Mouse (Mus musculus) naive thymus-derived CD4-positive, alpha-beta T cell, adult 2 months (primary cell): ENCODE measurements at regions not wholly inside any gene's neighbourhood (a gene's known extent, or its start where the extent isn't known, plus 50 kb on each side); places are given as distances from the start of the nearest gene placed in this dataset.
"Not testable (repeated sequence)": the region's sequence is repeated elsewhere in the genome, so short reads cannot be mapped to it uniquely, and the experiment has no call there.

Source experiments
- DNase-seq: peaks from one replicate; pipeline ENCODE4 v3.0.0-alpha.2; 2011; ENCODE audit warnings: low read depth

DNA sequence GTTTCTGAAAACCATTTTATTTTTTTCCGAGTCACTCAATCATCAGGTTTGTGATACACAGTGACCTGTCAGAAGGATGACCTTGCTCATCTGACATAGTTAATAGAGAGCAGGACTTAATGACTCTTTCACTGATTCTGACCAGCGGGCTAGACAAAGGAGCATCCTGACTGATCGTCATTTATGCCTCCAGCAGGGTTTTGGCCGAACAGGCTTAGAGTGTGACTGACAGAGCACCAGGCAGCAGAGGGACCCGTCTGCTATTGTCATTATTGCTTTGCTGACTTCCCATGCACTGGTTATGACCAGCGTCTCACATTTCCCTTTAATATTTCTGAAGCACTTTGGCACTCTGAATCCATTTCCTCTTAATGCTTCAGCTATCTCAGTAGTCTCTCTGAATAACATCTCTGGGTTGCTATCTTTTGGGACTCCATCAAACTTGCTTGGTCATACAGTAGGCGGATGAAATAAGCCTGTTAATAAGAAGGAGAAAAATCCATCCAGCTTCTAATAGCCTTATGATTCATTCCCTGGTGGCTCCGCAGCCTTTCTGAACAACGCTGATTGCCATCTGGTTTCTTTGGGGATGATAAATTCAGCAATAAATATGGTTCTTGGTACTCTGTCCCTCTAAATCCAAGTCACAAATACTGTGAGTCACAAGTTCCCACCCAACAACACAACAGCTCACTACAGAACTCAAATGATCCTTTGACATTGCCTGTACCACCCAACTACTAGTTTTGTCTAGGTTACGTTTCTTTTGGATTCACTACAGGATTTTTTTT lies 820.8 kb upstream of the Sox9 start:
- no peak for DNase-seq

DNA sequence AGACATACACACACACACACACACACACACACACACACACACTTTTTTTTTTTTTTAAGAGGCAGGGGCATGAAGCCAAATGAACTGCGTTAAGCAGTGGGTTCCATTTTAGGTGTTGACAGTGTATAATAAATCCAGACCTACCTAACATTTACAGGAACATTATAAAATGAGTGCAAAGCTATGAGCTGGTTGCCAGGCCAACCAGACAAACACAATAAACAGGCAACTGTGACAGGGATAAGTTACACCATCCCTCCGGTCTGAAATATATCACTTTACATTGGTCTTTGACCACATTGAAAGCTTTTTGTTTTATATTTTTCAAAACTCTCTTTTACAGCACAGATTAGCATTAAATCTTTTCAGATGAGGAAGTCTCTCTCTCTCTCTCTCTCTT lies 820.2 kb upstream of the Sox9 start:
- DNase-seq, result no peak

GRCm38 (mm10) chr11:111964066-111964465 lies 818.0 kb upstream of the Sox9 start:
- DNase-seq, result no peak

DNA sequence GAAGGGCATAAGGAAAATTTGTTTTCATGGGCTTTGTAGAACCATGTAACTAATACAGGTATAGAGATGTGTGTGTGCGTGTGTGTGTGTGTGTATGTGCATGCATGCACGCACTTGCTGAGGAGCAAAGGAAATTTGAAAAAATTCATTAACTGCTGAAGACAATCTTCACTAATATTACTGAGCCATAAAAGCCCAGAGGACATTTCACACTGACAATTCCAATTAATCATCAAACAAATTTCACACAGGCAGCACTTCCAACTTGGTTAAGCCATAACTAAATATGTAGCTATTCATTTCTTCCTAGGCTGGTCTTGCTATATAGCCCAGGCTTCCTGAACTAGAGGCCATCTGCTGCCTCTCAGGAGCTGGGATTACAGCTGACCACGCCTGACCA lies 815.6 kb upstream of the Sox9 start:
- DNase-seq, result no peak

DNA sequence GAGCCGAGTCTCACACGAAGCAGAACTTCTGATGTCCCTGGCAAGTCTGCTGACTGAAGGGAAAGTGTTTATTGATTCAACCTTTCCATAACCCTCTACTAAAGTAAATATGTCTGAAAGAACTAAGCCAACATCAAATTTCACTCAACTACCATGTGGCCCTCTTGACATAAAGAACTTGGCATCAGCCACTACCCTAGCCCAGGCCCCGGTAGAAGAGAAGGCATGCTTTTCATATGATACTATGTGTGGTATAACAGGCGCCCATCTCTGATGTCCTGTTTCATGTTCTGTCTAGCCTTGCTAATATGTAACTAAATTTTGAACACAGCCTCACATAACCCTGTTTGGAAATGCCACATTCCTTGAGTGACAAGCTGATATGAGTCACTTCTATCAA lies 811.0 kb upstream of the Sox9 start:
- DNase-seq, result no peak

GRCm38 (mm10) chr11:111978667-111979066 lies 803.4 kb upstream of the Sox9 start:
- no peak for DNase-seq

DNA sequence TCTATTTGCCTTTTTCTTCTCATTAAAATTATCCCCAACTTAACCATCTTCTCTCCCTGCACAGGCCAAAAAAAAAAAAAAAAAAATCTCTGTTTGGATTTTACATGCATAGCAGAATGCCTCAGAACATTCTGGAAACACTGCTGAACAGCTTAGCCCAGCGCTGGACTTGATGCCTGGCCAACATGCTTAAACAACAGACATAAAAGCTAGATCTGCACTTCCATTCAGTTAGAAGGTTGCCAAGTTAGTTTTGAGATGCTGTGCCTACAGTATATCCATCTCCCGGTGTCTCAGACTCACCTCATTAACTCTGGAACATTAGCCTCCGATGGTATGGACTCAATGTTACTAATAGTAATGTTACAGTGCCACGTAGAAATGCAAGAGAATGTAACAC lies 785.6 kb upstream of the Sox9 start:
- no peak for DNase-seq

DNA sequence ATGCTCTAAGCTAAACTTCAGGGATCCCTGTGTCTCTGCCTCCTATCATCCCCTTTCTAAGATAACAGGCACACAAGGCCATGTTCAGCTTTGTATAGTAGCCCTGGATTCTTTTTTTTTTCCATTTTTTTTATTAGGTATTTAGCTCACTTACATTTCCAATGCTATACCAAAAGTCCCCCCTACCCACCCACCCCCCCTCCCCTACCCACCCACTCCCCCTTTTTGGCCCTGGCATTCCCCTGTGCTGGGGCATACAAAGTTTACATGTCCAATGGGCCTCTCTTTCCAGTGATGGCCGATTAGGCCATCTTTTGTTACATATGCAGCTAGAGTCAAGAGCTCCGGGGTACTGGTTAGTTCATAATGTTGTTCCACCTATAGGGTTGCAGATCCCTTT lies 771.2 kb upstream of the Sox9 start:
- DNase-seq, result not testable (repeated sequence)

GRCm38 (mm10) chr11:112017906-112018305 lies 764.1 kb upstream of the Sox9 start:
- DNase-seq, result no peak

- DNase-seq, result no peak
These were observed 754.0 kb upstream of the Sox9 start for GRCm38 (mm10) chr11:112028031-112028430.

DNA sequence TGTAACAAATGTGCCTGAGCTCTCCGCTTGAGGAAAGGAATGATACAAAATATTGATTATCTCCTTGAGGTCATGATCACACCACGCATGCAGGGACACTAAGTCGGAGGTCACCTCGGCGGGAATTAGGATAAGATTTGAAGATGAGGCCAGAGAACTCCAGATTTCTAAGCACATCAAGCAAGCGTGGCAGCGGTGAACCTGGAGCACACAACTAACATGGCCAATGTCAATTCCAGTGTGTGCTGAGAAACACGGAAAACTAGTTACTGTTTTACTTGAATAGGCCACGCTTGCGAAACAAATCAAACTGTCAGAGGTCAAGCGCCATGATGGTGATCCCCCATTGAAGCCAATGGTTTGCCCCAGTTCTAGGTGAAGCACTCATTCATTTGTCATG lies 743.3 kb upstream of the Sox9 start:
- DNase-seq, result no peak

GRCm38 (mm10) chr11:112044455-112044854 lies 737.6 kb upstream of the Sox9 start:
- DNase-seq, result no peak

DNA sequence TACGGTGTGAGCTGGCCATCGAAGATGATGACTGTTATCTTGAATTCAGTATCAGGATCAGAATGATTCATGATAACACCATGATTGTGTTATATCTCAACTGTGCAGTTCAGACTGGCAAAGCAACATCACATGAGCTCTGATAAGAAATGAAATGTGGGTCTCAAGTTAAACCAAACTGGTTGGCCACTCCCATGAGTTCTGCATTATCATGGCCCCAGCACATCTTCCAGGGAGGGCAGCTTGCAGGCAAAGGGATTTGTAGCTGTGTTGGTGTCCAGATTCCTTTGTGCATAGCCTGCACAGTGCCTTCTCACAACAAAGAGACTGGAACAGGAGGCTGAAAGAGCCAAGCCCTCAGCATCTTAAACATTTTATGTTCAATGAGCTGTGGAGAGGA lies 736.7 kb upstream of the Sox9 start:
- DNase-seq, result no peak

- no peak for DNase-seq
These were observed 731.7 kb upstream of the Sox9 start for GRCm38 (mm10) chr11:112050362-112050761.

- no peak for DNase-seq
These were observed 726.4 kb upstream of the Sox9 start for GRCm38 (mm10) chr11:112055591-112055990.

DNA sequence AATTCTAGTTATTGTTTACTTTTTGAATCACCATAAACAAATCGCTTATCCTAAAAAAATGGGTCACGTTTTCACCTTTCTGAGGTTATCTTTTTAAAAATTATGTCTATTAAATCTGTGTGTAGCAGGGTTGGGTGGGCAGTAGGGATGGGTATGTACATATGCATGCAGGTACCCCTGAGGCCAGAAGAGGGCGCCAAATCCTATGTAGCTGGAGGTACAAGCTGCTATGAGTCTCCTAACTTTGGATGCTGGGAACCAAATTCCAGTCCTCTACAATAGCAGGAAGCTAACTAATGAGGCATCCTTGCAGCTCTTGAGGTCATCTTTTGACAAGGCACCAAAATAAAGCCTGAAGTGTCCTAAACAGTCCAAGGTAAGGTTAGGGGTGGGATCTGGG lies 714.8 kb upstream of the Sox9 start:
- DNase-seq, result no peak

DNA sequence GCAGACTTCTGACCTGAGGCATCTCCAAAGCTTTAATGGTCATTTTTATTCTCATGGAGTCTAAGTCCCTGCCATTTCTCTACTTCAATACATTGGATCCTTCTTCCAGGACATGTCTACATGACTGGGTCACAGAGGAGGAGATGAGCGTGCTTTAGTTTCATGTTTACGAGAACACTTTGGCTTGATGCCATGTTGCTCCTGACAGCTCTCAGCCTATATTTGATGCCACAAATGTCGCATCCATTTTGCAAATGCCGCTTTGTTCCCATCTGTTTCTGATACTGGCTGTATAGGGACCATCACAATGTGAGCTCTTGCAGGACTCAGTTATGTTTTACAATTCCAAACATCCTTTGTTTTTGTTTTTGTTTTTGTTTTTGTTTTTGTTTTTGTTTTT lies 713.2 kb upstream of the Sox9 start:
- DNase-seq, result no peak

GRCm38 (mm10) chr11:112071571-112071970 lies 710.5 kb upstream of the Sox9 start:
- DNase-seq, result no peak

- no peak for DNase-seq
These were observed 700.6 kb upstream of the Sox9 start for GRCm38 (mm10) chr11:112081386-112081785.

DNA sequence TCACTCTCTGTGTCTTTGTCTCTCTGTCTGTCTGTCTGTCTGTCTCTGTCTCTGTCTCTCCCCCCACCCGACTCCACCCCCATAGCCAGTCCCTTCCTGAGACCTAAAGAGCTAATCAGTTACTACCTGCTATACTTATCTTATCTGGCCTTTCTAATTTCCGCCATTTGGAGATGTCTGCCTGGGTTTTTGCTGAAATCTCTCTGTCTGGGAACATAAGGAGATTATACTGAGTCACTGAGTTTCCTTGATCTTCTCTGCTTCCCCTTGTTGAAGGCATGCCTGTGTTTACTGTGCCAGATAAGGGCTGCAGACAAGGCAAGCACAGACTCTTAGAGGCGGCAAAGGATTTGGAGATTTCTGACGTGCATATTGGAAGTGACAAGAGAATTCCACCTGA lies 699.0 kb upstream of the Sox9 start:
- DNase-seq, result no peak

GRCm38 (mm10) chr11:112092168-112092567 lies 689.9 kb upstream of the Sox9 start:
- DNase-seq, result no peak

- no peak for DNase-seq
These were observed 687.0 kb upstream of the Sox9 start for GRCm38 (mm10) chr11:112095009-112095408.

DNA sequence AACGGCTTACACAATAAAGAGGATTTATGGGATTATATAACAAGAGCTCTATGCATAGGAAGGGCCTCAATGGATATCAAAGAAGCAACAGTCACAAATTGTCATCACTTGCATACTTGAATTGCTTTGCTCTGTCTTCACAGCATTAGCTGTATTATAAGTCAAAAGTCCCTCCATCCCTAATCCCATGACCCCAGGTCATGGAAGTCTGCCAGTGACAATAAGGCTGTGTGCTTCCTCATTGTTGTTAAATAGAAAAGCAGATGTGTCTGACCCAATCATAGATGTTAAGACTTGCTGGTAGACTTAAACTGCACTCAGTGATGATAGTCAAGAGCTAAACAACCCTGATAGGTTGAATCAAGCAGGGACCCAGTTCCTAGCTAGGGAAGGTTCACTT lies 683.9 kb upstream of the Sox9 start:
- no peak for DNase-seq

- DNase-seq, result peak; percentile 8
These were observed 678.8 kb upstream of the Sox9 start for GRCm38 (mm10) chr11:112103252-112103651.
